Mouse (Mus musculus): Measurements from ENCODE around the gene Tecpr1. TPM values are rescaled to one million over a fixed set of nuclear protein-coding genes. Genes with fewer than 3 reads are reported as not detected.

Tecpr1 gene
- polyA plus RNA-seq, 1 experiment from 2014 or later, result 2.5 TPM

GRCm38 (mm10) chr5:144234714-144235113 lies 11.3 kb upstream of the Tecpr1 start:
- DNase-seq (no peak), ATAC-seq (no peak)
- no peak overlapping the region for H3K4me3 ChIP-seq (ENCODE audit: low read depth, low read length)
- no peaks in the 10 kb centered on the region for H3K4me1 ChIP-seq (ENCODE audit: insufficient read depth)
- no peak for TF ChIP-seq CTCF (IDR thresholded peaks at IDR 0.05; ENCODE audit: low read depth)
- no peak for TF ChIP-seq EP300 (IDR thresholded peaks at IDR 0.05; ENCODE audit: low read depth)
- no peaks in the 10 kb centered on the region for H3K27me3 ChIP-seq (ENCODE audit: insufficient read depth, low read length)
- H3K36me3 ChIP-seq (replicated peaks; ENCODE audit: insufficient read depth, low read length), result no peaks in the 10 kb centered on the region
- no peak overlapping the region for H3K9ac ChIP-seq (replicated peaks)
- no peaks in the 10 kb centered on the region for H3K9me3 ChIP-seq (ENCODE audit: low read length)
- H3K4me2 ChIP-seq (ENCODE audit: low read depth, low read length), result no peak overlapping the region
- 80% methylated on average over 7 of the region's 7 CpGs for WGBS (ENCODE audit: insufficient replicate concordance)
- no peak overlapping the region for H3K27ac ChIP-seq (ENCODE audit: low read depth)

- Histone ChIP-seq H3K36me3 (replicated peaks; ENCODE audit: insufficient read depth, low read length) (no peaks in the 10 kb centered on the region), H3K9me3 (ENCODE audit: low read length) (no peaks in the 10 kb centered on the region), H3K4me3 (ENCODE audit: low read depth, low read length) (no peak overlapping the region), H3K4me2 (ENCODE audit: low read depth, low read length) (no peak overlapping the region), H3K27me3 (ENCODE audit: insufficient read depth, low read length) (no peaks in the 10 kb centered on the region), H3K9ac (replicated peaks) (no peak overlapping the region), H3K4me1 (ENCODE audit: insufficient read depth) (no peaks in the 10 kb centered on the region), H3K27ac (ENCODE audit: low read depth) (no peak overlapping the region)
- DNase-seq, result no peak
- WGBS (ENCODE audit: insufficient replicate concordance), result 58% methylated on average over 6 of the region's 6 CpGs
- TF ChIP-seq EP300 (IDR thresholded peaks at IDR 0.05; ENCODE audit: low read depth) (no peak), CTCF (IDR thresholded peaks at IDR 0.05; ENCODE audit: low read depth) (no peak)
- ATAC-seq, result no peak
Measured at GRCm38 (mm10) chr5:144234222-144234621, 10.8 kb upstream of the Tecpr1 start.

- no peak overlapping the region for H3K9ac ChIP-seq (replicated peaks)
- DNase-seq (no peak), ATAC-seq (no peak)
- no peak overlapping the region for H3K4me3 ChIP-seq (ENCODE audit: low read depth, low read length)
- no peak overlapping the region for H3K4me2 ChIP-seq (ENCODE audit: low read depth, low read length)
- H3K36me3 ChIP-seq (replicated peaks; ENCODE audit: insufficient read depth, low read length), result no peaks in the 10 kb centered on the region
- H3K4me1 ChIP-seq (ENCODE audit: insufficient read depth), result no peaks in the 10 kb centered on the region
- WGBS (ENCODE audit: insufficient replicate concordance), result 74% methylated on average over 5 of the region's 5 CpGs
- no peaks in the 10 kb centered on the region for H3K27me3 ChIP-seq (ENCODE audit: insufficient read depth, low read length)
- no peak for TF ChIP-seq EP300 (IDR thresholded peaks at IDR 0.05; ENCODE audit: low read depth)
- TF ChIP-seq CTCF (IDR thresholded peaks at IDR 0.05; ENCODE audit: low read depth), result no peak
- no peak overlapping the region for H3K27ac ChIP-seq (ENCODE audit: low read depth)
- no peaks in the 10 kb centered on the region for H3K9me3 ChIP-seq (ENCODE audit: low read length)
Measured at GRCm38 (mm10) chr5:144232531-144232930, 9.1 kb upstream of the Tecpr1 start.

DNA sequence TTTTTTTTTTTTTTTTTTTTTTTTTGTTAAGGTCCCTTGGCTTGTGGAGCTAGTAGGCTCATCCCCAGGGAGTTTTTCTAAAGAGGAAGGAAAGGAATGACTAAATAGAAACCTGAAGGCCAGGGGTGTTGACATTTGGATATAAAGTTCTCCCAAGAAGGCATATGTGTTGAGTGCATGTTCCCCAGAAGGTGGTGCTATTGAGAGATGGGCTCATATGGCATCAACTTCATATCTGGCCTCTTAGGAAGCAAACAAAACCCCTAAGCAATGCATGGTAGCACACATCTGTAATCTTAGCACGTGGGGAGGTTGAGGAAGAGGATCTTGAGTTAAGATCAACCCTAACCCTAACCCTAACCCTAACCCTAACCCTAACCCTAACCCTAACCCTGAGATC lies 8.0 kb upstream of the Tecpr1 start:
- Histone ChIP-seq H3K27me3 (ENCODE audit: insufficient read depth, low read length) (no peaks in the 10 kb centered on the region), H3K9me3 (ENCODE audit: low read length) (no peaks in the 10 kb centered on the region), H3K9ac (replicated peaks) (no peak overlapping the region), H3K36me3 (replicated peaks; ENCODE audit: insufficient read depth, low read length) (no peaks in the 10 kb centered on the region), H3K27ac (ENCODE audit: low read depth) (no peak overlapping the region), H3K4me1 (ENCODE audit: insufficient read depth) (no peaks in the 10 kb centered on the region), H3K4me3 (ENCODE audit: low read depth, low read length) (no peak overlapping the region), H3K4me2 (ENCODE audit: low read depth, low read length) (no peak overlapping the region)
- TF ChIP-seq EP300 (IDR thresholded peaks at IDR 0.05; ENCODE audit: low read depth), result no peak
- peak; percentile 58 for TF ChIP-seq CTCF (IDR thresholded peaks at IDR 0.05; ENCODE audit: low read depth)
- DNase-seq, result no peak
- WGBS (ENCODE audit: insufficient replicate concordance), result 62% methylated on average over 1 of the region's 1 CpGs
- ATAC-seq, result no peak

DNA sequence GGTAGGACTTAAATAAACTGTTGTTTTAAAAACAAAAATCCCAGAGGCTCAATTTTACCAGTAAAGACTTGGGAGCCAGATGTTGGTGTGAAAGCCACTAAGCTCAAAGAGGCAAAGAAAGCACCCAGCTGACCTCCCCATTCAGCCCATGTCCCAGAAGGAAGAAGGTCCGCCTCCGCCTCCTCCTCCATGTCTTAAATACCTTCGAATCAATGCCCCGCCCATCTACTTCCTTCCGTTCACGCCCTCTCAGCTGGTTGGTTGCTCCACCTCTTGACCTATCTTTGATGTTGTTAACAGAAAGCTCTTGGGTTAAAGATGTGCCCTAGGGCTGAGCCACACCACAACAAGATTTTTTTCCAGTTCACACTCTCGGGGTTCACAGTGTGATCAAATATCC lies 6.8 kb upstream of the Tecpr1 start:
- no peak overlapping the region for H3K9ac ChIP-seq (replicated peaks)
- no peaks in the 10 kb centered on the region for H3K36me3 ChIP-seq (replicated peaks; ENCODE audit: insufficient read depth, low read length)
- no peak for ATAC-seq
- no peak overlapping the region for H3K4me2 ChIP-seq (ENCODE audit: low read depth, low read length)
- 82% methylated on average over 7 of the region's 7 CpGs for WGBS (ENCODE audit: insufficient replicate concordance)
- DNase-seq, result no peak
- H3K4me3 ChIP-seq (ENCODE audit: low read depth, low read length), result no peak overlapping the region
- no peaks in the 10 kb centered on the region for H3K27me3 ChIP-seq (ENCODE audit: insufficient read depth, low read length)
- H3K27ac ChIP-seq (ENCODE audit: low read depth), result no peak overlapping the region
- H3K4me1 ChIP-seq (ENCODE audit: insufficient read depth), result no peaks in the 10 kb centered on the region
- H3K9me3 ChIP-seq (ENCODE audit: low read length), result no peaks in the 10 kb centered on the region
- no peak for TF ChIP-seq EP300 (IDR thresholded peaks at IDR 0.05; ENCODE audit: low read depth)

DNA sequence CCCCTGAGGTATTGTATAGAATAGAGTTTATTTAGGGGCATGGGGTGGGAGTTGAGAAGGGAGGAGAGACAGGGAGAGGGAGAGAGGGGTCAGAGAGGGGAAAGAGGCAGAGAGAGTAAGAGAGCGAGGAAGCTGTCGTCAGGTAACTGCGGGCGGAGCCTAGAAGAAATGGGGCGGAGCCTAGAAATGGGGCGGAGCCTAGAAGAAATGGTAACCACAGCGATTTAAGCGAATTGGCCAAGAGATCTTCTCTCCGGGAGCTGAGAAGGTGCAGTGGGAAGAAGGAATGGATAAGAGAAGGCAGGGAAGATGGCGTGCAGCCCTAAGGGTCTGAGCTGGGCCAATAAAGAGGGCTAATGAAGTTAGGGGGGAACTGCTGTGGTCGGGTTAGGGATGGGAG lies 2.8 kb upstream of the Tecpr1 start:
- H3K9me3 ChIP-seq (ENCODE audit: low read length), result no peaks in the 10 kb centered on the region
- H3K27ac ChIP-seq (ENCODE audit: low read depth), result no peak overlapping the region
- TF ChIP-seq EP300 (IDR thresholded peaks at IDR 0.05; ENCODE audit: low read depth) (no peak), CTCF (IDR thresholded peaks at IDR 0.05; ENCODE audit: low read depth) (no peak)
- no peak overlapping the region for H3K4me3 ChIP-seq (ENCODE audit: low read depth, low read length)
- no peak for DNase-seq
- no peak overlapping the region for H3K4me2 ChIP-seq (ENCODE audit: low read depth, low read length)
- no peaks in the 10 kb centered on the region for H3K27me3 ChIP-seq (ENCODE audit: insufficient read depth, low read length)
- H3K36me3 ChIP-seq (replicated peaks; ENCODE audit: insufficient read depth, low read length), result no peaks in the 10 kb centered on the region
- no peak for ATAC-seq
- H3K9ac ChIP-seq (replicated peaks), result no peak overlapping the region
- WGBS (ENCODE audit: insufficient replicate concordance), result 31% methylated on average over 11 of the region's 11 CpGs
- H3K4me1 ChIP-seq (ENCODE audit: insufficient read depth), result peaks cover 3% of the 10 kb centered on the region; the same call in 1 of the 2 replicates

Measured in liver, postnatal 0 days (tissue).